Mouse (Mus musculus) stomach, adult 2 months (tissue): ENCODE results near the gene Tagln. TPM values are rescaled to one million over a fixed set of nuclear protein-coding genes. Genes with fewer than 3 reads are reported as not detected.

Experiments used
- polyA plus RNA-seq: library from polyadenylated mRNA; depleted of rRNA; stranded (reverse); fragments of >200 nt; gene quantifications from 2 replicates; pipeline ENCODE4 v1.2.3, GENCODE M21; 2012; rRNA removed

Tagln gene
- polyA plus RNA-seq, result 1,224 and 2,118 TPM in 2 replicates

DNA sequence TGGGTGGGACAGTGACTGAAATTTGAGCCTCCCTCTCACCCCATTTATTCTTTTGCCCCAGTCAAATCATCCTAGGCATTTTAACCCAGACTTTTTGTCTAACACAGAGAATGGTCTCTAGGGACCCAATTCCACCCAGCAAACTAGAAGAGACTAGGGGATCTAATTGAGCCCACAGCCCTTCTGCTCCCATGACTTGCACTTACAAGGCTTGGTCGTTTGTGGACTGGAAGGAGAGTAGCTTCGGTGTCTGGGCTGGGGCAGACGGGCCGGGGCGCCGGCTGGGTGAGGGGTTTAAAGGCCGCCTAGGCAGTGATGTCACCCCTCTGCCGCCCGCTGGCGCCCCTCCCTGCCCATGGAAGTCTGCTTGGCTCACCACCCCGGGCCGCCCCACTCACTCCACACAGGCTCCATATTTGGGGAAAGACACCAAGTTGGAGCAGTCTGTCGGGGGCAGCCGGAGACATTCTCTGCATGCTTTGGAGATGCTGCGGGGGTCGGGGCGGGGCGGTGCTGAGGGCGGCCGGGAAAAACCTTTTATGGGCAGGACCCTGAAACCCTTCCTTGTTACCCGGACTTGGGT, at the start of gene Tagln:
Gene Tagln, minus strand, starts transcription at position 431 of the 583 bp plus-strand sequence.

GRCm38 (mm10) chr9:45955107-45955963, 19.5 kb upstream of the Tagln start, which contains the start of gene Sidt2:
Sidt2 (minus strand) TSS chr9:45955258.

GRCm38 (mm10) chr9:45906355-45907077, 29.3 kb downstream of the Tagln start, which contains the start of the genes Pcsk7 and Rnf214:
Pcsk7 (plus strand) TSS chr9:45906497.
Rnf214 (minus strand) TSS chr9:45906911.

Other genes with a start within 250 kb of the Tagln start
- 3.8 and 7.7 TPM in 2 replicates for gene Cep164, start 107.4 kb downstream of the Tagln start, polyA plus RNA-seq
- gene Bace1, start 97.5 kb downstream of the Tagln start, polyA plus RNA-seq, result 4.6 and 7.5 TPM in 2 replicates
- gene Pcsk7, start 29.6 kb downstream of the Tagln start, polyA plus RNA-seq, result 19.4 and 24.3 TPM in 2 replicates
- 4.1 and 5.1 TPM in 2 replicates for gene Rnf214, start 29.1 kb downstream of the Tagln start, polyA plus RNA-seq
- gene Sidt2, start 19.2 kb upstream of the Tagln start, polyA plus RNA-seq, result 173 and 181 TPM in 2 replicates
- 8.1 and 8.3 TPM in 2 replicates for gene Pafah1b2, start 76.6 kb upstream of the Tagln start, polyA plus RNA-seq
- gene Sik3, start 76.8 kb upstream of the Tagln start, polyA plus RNA-seq, result 6.3 and 7.7 TPM in 2 replicates